Mouse (Mus musculus) heart, postnatal 4 days (tissue): ENCODE measurements at regions not wholly inside any gene's neighbourhood (a gene's known extent, or its start where the extent isn't known, plus 50 kb on each side); places are given as distances from the start of the nearest gene placed in this dataset.
A peak's percentile ranks its signal among the peaks of the same experiment; 100 is the strongest.

Source experiments
- DNase-seq: peaks from one replicate; pipeline ENCODE4 v3.0.0; 2021

DNA sequence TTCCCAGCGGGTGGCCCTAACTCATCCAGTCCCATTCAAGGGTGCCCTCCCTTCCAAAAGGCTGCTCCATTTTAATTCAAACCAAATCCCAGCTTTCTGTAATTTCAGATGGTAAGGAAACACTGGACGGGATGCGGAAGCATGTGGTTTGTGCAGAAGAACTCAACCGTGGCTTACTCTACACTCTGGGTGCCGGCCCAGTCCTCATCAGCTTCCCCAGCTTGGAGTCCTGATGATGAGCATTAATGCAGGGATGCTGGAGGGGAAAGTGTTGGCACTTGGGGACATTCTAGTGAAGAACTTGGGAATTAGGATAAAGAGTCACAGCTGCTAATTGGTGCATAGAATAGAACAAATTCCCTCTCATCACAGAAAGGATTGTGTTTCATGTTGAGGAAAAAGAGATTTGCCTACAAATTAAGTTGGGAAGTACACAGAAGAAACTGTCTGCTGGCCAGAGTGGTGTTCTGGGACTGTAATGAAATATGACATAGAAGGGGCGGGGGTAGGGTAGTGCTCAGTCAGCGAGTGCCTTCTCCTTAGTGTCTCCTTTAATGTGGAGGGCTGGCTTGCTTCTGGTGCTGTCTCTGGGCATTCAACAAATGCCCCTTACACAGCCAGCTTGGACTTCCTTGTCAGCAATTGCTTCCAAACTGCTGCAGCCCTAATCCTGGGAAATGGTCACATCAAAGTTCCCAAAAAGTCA lies 285.0 kb upstream of the Bmper start:
- no peak for DNase-seq

DNA sequence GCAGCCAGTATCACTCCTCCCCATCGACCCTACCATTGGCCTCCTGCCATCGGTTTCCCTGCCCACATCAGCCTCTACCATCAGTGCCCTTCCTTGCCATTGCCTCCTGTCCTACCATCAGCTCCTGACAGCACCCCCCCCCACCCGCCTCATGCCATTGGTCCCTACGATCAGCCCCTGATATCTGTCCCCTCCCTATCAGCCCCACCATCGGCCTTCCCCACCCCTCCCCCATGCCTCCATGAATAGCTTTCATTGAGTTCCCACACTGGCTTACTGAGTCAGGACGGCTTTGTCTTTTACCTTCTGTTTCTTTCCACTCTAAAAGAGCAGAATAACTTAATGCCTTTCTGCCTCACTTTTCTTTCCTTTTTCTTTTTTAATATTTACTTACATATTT lies 277.9 kb upstream of the Bmper start:
- DNase-seq: no peak

GRCm38 (mm10) chr9:22945426-22945955 lies 277.4 kb upstream of the Bmper start:
- no peak for DNase-seq

- DNase-seq: no peak
These were observed 270.1 kb upstream of the Bmper start for GRCm38 (mm10) chr9:22952571-22953442.

DNA sequence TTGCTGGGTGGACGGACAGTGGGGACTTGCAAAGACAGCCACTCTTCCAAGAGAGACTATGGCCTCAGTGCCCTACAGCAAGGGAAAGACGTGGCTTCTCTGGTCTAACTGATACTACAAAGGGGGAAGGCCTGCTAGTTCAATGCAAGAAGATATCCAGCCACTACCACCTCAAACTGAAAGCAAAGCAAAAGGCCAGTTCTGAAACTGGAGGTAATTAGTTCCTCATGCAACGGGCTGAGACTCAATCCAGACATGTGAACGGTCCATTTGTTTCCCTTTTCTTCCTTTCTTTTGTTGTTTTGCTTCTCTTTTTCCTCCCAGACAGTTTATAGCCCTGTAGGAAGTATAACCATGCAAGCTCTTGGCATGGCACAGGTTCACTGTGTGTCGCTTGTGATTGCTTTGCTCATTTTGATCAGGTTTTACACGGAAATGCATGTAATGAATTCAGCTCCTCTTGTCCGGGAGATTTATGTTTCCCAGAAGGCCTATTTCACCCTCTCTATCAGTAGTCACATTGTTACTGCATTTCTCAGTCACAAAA lies 260.5 kb upstream of the Bmper start:
- DNase-seq: no peak

DNA sequence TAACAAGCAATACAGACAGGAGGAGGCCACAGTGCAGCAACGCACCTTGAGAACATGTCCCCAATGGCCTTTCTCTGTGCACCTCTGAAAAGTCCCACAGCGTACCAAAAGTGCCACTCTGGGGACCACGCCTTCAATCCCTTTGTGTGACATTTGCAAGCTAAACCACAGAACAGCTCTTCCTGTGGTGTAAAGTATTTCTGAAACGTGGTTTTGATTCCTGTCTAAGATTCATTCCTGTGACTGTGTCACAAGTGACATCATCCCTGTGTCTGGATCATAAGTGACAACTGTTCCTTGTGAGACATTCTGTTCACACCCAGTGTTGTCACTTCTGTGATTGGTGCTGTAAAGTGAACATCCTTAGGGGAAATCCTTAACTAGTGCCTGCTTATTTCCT lies 251.6 kb upstream of the Bmper start:
- DNase-seq: no peak

- DNase-seq: no peak
These were observed 246.1 kb upstream of the Bmper start for GRCm38 (mm10) chr9:22976748-22977147.

DNA sequence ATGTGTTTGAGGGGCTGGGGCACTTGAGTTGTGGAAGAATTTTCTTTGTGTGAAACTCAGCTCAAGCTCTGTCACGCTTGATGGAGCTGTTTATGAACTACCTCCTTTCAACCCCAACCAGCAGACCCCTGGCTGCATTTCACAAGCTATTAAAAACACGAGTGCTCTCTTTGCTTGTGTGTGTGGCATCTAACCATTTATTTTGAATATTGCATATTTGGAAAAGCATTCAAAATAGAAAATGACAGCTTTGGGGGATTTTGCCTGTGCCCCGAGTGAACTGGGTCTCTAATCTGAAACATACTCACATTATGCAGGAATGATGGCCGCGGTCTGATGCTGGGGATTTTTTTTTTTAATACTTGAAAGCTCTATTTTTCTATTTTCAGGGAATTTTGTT lies 243.2 kb upstream of the Bmper start:
- DNase-seq: no peak

DNA sequence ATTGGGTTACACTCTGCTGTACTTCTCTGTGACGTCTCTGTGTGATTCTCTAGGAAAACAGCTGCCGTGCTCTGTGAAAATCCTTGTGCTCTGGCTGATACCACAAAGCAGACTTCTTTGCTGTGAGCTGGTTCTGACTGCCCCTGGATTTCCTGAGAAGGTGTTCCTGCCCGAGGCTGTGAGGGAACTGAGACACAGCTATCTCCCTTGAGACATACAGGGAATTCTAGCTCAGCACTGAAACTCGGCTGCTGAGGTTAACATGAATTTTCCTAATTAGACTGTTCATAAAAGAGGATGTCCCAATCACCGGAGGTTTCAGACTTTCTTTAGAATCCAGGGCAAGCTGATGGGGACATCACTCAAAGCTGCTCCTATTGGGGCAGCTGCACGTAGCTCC lies 233.4 kb upstream of the Bmper start:
- DNase-seq: no peak

DNA sequence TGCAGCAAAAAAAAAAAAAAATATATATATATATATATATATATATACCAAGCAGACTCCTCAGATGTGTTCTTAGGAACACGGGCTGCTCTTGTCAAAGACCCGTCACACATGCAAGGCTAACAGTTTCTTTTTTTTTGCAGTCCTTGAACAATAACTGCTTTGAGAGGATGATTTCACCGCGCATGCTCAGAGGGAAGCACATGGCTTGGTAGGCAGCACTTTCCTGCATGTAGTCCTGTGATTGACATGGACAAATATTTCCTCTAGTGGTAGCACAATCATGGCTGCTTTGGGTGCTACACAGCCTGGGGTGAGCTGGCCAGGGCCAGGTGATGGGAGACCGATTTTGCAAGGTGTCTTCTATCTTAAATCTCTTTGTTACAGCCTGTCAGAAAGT lies 229.3 kb upstream of the Bmper start:
- DNase-seq: no peak

DNA sequence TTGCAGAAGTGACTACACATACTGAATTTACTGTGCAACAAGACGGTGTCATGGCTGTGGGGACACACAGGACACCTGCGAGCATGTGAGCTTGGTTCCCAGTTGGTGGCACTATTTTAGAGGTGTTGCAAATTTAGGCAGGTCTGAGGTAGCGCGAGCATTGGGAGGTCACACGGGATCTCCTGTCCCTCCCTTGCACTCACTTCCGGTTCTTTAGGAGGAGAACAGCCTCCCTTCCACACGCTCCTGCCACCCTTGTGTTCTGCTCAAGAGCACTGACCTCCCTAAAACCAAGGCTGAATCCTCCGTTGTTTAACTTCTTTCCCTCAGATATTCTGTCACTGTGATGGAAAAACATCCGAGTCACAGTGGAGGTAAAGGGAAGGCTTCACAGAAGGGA lies 227.3 kb upstream of the Bmper start:
- DNase-seq: no peak

DNA sequence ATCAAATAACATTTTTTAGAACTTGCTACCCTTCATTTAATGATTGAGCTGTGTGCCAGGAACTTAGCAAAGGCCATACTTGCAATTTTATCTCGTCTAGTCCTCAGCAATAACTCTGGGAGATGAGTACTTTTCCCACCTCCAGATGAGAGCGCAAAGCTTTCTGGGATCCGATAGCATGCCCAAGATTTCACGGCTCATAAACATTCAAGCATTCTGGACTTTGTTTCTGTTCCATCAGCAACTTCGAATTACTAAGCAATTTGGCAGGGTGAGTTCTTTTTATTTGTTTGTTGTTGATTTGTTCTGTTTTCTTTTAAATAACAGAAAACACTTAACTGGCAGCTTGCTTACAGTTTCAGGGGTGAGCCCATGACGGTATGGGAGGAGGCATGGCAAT lies 224.6 kb upstream of the Bmper start:
- DNase-seq: no peak

DNA sequence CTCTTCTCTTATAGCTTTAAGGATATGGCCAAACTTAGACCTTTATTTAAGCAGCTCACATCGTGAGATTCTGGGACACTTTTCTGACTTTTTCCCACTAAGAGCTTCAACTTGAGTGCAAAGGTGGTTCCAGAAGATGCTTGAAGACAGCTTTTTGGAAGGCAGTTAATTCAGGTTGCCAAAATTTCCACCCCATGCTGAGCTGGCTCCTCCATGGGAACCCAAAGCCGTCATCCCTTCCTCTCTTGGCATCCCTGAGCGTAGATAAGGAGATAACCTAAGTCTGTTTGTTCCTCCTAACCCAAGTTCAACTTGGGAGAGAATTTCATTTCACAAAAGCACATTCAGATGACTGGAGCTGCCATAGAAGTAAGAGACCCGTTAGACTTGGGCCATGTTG lies 223.7 kb upstream of the Bmper start:
- DNase-seq: no peak

- no peak for DNase-seq
These were observed 222.7 kb upstream of the Bmper start for GRCm38 (mm10) chr9:23000200-23000599.

GRCm38 (mm10) chr9:23003195-23004061 lies 219.4 kb upstream of the Bmper start:
- DNase-seq: no peak

DNA sequence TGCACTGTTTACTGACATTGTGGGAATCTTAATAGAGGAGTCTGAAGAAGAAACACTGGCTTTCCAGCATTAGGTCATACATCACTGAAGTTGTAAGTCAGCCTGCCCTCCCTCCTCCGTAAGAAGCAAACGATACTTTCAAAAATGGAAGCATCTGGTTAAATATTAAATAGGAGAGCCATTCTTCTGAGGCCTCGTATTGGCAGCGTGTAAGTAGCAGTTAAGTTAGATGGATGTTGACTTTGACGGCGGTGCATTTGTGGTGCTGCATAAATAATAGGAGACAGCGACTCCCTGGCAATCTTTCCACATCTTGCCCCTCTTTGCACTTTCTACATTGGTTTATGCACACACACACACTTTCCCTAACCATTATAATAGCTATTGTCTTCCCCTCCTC lies 217.9 kb upstream of the Bmper start:
- no peak for DNase-seq

- peak; percentile 24 for DNase-seq
These were observed 213.3 kb upstream of the Bmper start for GRCm38 (mm10) chr9:23009462-23010183.

GRCm38 (mm10) chr9:23011316-23011959 lies 211.4 kb upstream of the Bmper start:
- DNase-seq: peak; percentile 10

GRCm38 (mm10) chr9:23012130-23012529 lies 210.7 kb upstream of the Bmper start:
- DNase-seq: peak; percentile 47

- DNase-seq: no peak
These were observed 206.1 kb upstream of the Bmper start for GRCm38 (mm10) chr9:23016733-23017132.

- no peak for DNase-seq
These were observed 198.8 kb upstream of the Bmper start for GRCm38 (mm10) chr9:23024061-23024460.
